Mouse (Mus musculus): Measurements from ENCODE around the gene Aldh8a1. TPM values are rescaled to one million over a fixed set of nuclear protein-coding genes. Genes with fewer than 3 reads are reported as not detected.

Gene Aldh8a1
- polyA plus RNA-seq, 2 experiments = 11.6 to 21.5 TPM

- Histone ChIP-seq H3K27ac (no peak overlapping the region), H3K36me3 (replicated peaks; ENCODE audit: control insufficient read depth, insufficient read depth, low read depth) (peaks cover 41% of the 10 kb centered on the region), H3K27me3 (ENCODE audit: control insufficient read depth, insufficient read depth, low read length) (no peaks in the 10 kb centered on the region), H3K4me2 (ENCODE audit: low read depth) (no peak overlapping the region), H3K4me1 (replicated peaks; ENCODE audit: control insufficient read depth in 2 of 2, insufficient read depth in 2 of 2, low read length in 1 of 2) (peaks cover 20 to 23% of the 10 kb centered on the region in 2 experiments), H3K9ac (replicated peaks) (no peak overlapping the region), H3K4me3 (ENCODE audit: insufficient read depth in 1 of 2, low read depth in 2 of 2, low read length in 2 of 2) (no peak overlapping the region), H3K9me3 (ENCODE audit: control insufficient read depth, low read length) (no peaks in the 10 kb centered on the region)
- TF ChIP-seq EP300 (IDR thresholded peaks at IDR 0.05; ENCODE audit: low read depth) (no peak), CTCF (IDR thresholded peaks at IDR 0.05; ENCODE audit: low read depth) (no peak)
- ATAC-seq (ENCODE audit: insufficient read depth) (no peak), DNase-seq (ENCODE audit: low read depth in 3 of 3, low spot score in 3 of 3) (no peak)
- 72% methylated on average over 2 of the region's 2 CpGs for WGBS (ENCODE audit: insufficient replicate concordance)
These were observed 27.1 kb upstream of the Aldh8a1 start for GRCm38 (mm10) chr10:21349946-21350345.

- DNase-seq (ENCODE audit: low read depth in 3 of 3, low spot score in 3 of 3) = peak in 2 of 3 experiments; percentile 24 to 38
- H3K4me3 ChIP-seq (ENCODE audit: insufficient read depth in 1 of 2, low read depth in 2 of 2, low read length in 2 of 2) = no peak overlapping the region
- peak overlapping the region; percentile 36 for H3K9ac ChIP-seq (replicated peaks)
- 68% methylated on average over 11 of the region's 11 CpGs for WGBS (ENCODE audit: insufficient replicate concordance)
- no peaks in the 10 kb centered on the region for H3K27me3 ChIP-seq (ENCODE audit: control insufficient read depth, insufficient read depth, low read length)
- H3K36me3 ChIP-seq (replicated peaks; ENCODE audit: control insufficient read depth, insufficient read depth, low read depth) = peaks cover 33% of the 10 kb centered on the region
- H3K9me3 ChIP-seq (ENCODE audit: control insufficient read depth, low read length) = no peaks in the 10 kb centered on the region
- peak overlapping the region; percentile 34 for H3K4me2 ChIP-seq (ENCODE audit: low read depth)
- H3K27ac ChIP-seq = peak overlapping the region; percentile 10
- peak; percentile 57 for TF ChIP-seq EP300 (IDR thresholded peaks at IDR 0.05; ENCODE audit: low read depth)
- TF ChIP-seq CTCF (IDR thresholded peaks at IDR 0.05; ENCODE audit: low read depth) = no peak
- ATAC-seq (ENCODE audit: insufficient read depth) = peak; percentile 63; the same call in 1 of the 2 replicates
- H3K4me1 ChIP-seq (replicated peaks; ENCODE audit: control insufficient read depth in 2 of 2, insufficient read depth in 2 of 2, low read length in 1 of 2) = peaks cover 20 to 23% of the 10 kb centered on the region in 2 experiments
These were observed 26.3 kb upstream of the Aldh8a1 start for GRCm38 (mm10) chr10:21350531-21351515.

- H3K27me3 ChIP-seq (ENCODE audit: control insufficient read depth, insufficient read depth, low read length) = no peaks in the 10 kb centered on the region
- DNase-seq (ENCODE audit: low read depth in 3 of 3, low spot score in 3 of 3) (no peak), ATAC-seq (ENCODE audit: insufficient read depth) (no peak)
- no peak overlapping the region for H3K4me2 ChIP-seq (ENCODE audit: low read depth)
- H3K36me3 ChIP-seq (replicated peaks; ENCODE audit: control insufficient read depth, insufficient read depth, low read depth) = peaks cover 35% of the 10 kb centered on the region
- H3K4me3 ChIP-seq (ENCODE audit: insufficient read depth in 1 of 2, low read depth in 2 of 2, low read length in 2 of 2) = no peak overlapping the region
- 86% methylated on average over 12 of the region's 12 CpGs for WGBS (ENCODE audit: insufficient replicate concordance)
- H3K27ac ChIP-seq = no peak overlapping the region
- no peaks in the 10 kb centered on the region for H3K9me3 ChIP-seq (ENCODE audit: control insufficient read depth, low read length)
- H3K4me1 ChIP-seq (replicated peaks; ENCODE audit: control insufficient read depth in 2 of 2, insufficient read depth in 2 of 2, low read length in 1 of 2) = peaks cover 20 to 23% of the 10 kb centered on the region in 2 experiments
- TF ChIP-seq EP300 (IDR thresholded peaks at IDR 0.05; ENCODE audit: low read depth) (no peak), CTCF (IDR thresholded peaks at IDR 0.05; ENCODE audit: low read depth) (no peak)
- H3K9ac ChIP-seq (replicated peaks) = no peak overlapping the region
These were observed 25.3 kb upstream of the Aldh8a1 start for GRCm38 (mm10) chr10:21351766-21352165.

GRCm38 (mm10) chr10:21353890-21354289 is 23.2 kb upstream of the Aldh8a1 start:
- no peaks in the 10 kb centered on the region for H3K27me3 ChIP-seq (ENCODE audit: control insufficient read depth, insufficient read depth, low read length)
- H3K36me3 ChIP-seq (replicated peaks; ENCODE audit: control insufficient read depth, insufficient read depth, low read depth) = peaks cover 35% of the 10 kb centered on the region

GRCm38 (mm10) chr10:21354506-21354905 is 22.6 kb upstream of the Aldh8a1 start:
- TF ChIP-seq CTCF (IDR thresholded peaks at IDR 0.05; ENCODE audit: low read depth) = no peak
- TF ChIP-seq EP300 (IDR thresholded peaks at IDR 0.05; ENCODE audit: low read depth) = no peak
- 90% methylated on average over 7 of the region's 7 CpGs for WGBS (ENCODE audit: insufficient replicate concordance)

More at GRCm38 (mm10) chr10:21353890-21354289, 23.2 kb upstream of the Aldh8a1 start:
- ATAC-seq (ENCODE audit: insufficient read depth) (no peak), DNase-seq (ENCODE audit: low read depth in 3 of 3, low spot score in 3 of 3) (no peak)
- no peak overlapping the region for H3K27ac ChIP-seq
- no peak overlapping the region for H3K4me3 ChIP-seq (ENCODE audit: insufficient read depth in 1 of 2, low read depth in 2 of 2, low read length in 2 of 2)
- WGBS (ENCODE audit: insufficient replicate concordance) = 73% methylated on average over 5 of the region's 5 CpGs
- H3K9me3 ChIP-seq (ENCODE audit: control insufficient read depth, low read length) = no peaks in the 10 kb centered on the region
- H3K4me2 ChIP-seq (ENCODE audit: low read depth) = no peak overlapping the region
- H3K4me1 ChIP-seq (replicated peaks; ENCODE audit: control insufficient read depth in 2 of 2, insufficient read depth in 2 of 2, low read length in 1 of 2) = peaks cover 20 to 21% of the 10 kb centered on the region in 2 experiments
- TF ChIP-seq CTCF (IDR thresholded peaks at IDR 0.05; ENCODE audit: low read depth) = no peak
- no peak for TF ChIP-seq EP300 (IDR thresholded peaks at IDR 0.05; ENCODE audit: low read depth)
- H3K9ac ChIP-seq (replicated peaks) = no peak overlapping the region

More at GRCm38 (mm10) chr10:21354506-21354905, 22.6 kb upstream of the Aldh8a1 start:
- no peaks in the 10 kb centered on the region for H3K27me3 ChIP-seq (ENCODE audit: control insufficient read depth, insufficient read depth, low read length)
- H3K36me3 ChIP-seq (replicated peaks; ENCODE audit: control insufficient read depth, insufficient read depth, low read depth) = peaks cover 33% of the 10 kb centered on the region
- no peaks in the 10 kb centered on the region for H3K9me3 ChIP-seq (ENCODE audit: control insufficient read depth, low read length)
- no peak overlapping the region for H3K9ac ChIP-seq (replicated peaks)
- ATAC-seq (ENCODE audit: insufficient read depth) (no peak), DNase-seq (ENCODE audit: low read depth in 3 of 3, low spot score in 3 of 3) (no peak)
- no peak overlapping the region for H3K4me2 ChIP-seq (ENCODE audit: low read depth)
- peaks cover 18 to 19% of the 10 kb centered on the region in 2 experiments for H3K4me1 ChIP-seq (replicated peaks; ENCODE audit: control insufficient read depth in 2 of 2, insufficient read depth in 2 of 2, low read length in 1 of 2)
- no peak overlapping the region for H3K27ac ChIP-seq
- no peak overlapping the region for H3K4me3 ChIP-seq (ENCODE audit: insufficient read depth in 1 of 2, low read depth in 2 of 2, low read length in 2 of 2)
